Mouse (Mus musculus) limb, embryonic 14.5 days (tissue): ENCODE results near the gene Vipas39. TPM values are rescaled to one million over a fixed set of nuclear protein-coding genes. Genes with fewer than 3 reads are reported as not detected.
"Not testable (repeated sequence)": the region's sequence is repeated elsewhere in the genome, so short reads cannot be mapped to it uniquely, and the experiment has no call there.

Experiments
- ATAC-seq: fragments of 200-750 bp; cut with Nextera tagmentation; 2 replicates; pipeline ENCODE4 v1.8.0; 2017; ENCODE audit warnings: low read depth, moderate number of reproducible peaks, moderate TSS enrichment; ENCODE audit not compliant: low FRiP score
- DNase-seq: peaks from one replicate; pipeline ENCODE4 v3.0.0-alpha.2; 2015; ENCODE audit warnings: low spot score
- H3K27ac ChIP-seq: fragments of 300-500 bp; sonication (generic); replicated peaks from 2 replicates; pipeline ENCODE4 v1.5.1; 2014; ENCODE audit warnings: low read depth, mild to moderate bottlenecking, low read length, moderate library complexity, mixed read lengths
- H3K27me3 ChIP-seq: fragments of 300-500 bp; sonication (generic); 2 replicates; pipeline ENCODE4 v1.6.1; 2014; ENCODE audit warnings: low read length, mixed read lengths; ENCODE audit not compliant: control insufficient read depth, insufficient read depth
- H3K36me3 ChIP-seq: fragments of 300-500 bp; sonication (generic); 2 replicates; pipeline ENCODE4 v1.6.1; 2014; ENCODE audit warnings: mild to moderate bottlenecking, low read length, moderate library complexity, mixed read lengths; ENCODE audit not compliant: control insufficient read depth, insufficient read depth
- H3K4me1 ChIP-seq: fragments of 300-500 bp; sonication (generic); 2 replicates; pipeline ENCODE4 v1.6.1; 2014; ENCODE audit warnings: antibody characterized with exemption, low read length, mixed read lengths; ENCODE audit not compliant: control insufficient read depth, insufficient read depth
- H3K4me2 ChIP-seq: fragments of 300-500 bp; sonication (generic); replicated peaks from 2 replicates; pipeline ENCODE4 v1.6.1; 2014; ENCODE audit warnings: low read depth, mild to moderate bottlenecking, low read length, moderate library complexity; ENCODE audit not compliant: severe bottlenecking
- H3K4me3 ChIP-seq: fragments of 300-500 bp; sonication (generic); replicated peaks from 2 replicates; pipeline ENCODE4 v1.5.1; 2014; ENCODE audit warnings: low read length
- H3K9ac ChIP-seq: fragments of 300-500 bp; sonication (generic); 2 replicates; pipeline ENCODE4 v1.6.1; 2014; ENCODE audit warnings: mild to moderate bottlenecking, low read depth, low read length, moderate library complexity; ENCODE audit not compliant: severe bottlenecking
- H3K9me3 ChIP-seq: fragments of 300-500 bp; sonication (generic); 2 replicates; pipeline ENCODE4 v1.6.1; 2016; ENCODE audit warnings: low read length; ENCODE audit not compliant: control insufficient read depth
- POLR2A ChIP-seq: fragments of 200-500 bp; IDR thresholded peaks from 2 replicates; pipeline ENCODE4 v1.8.0; 2012; ENCODE audit warnings: inconsistent platforms, mild to moderate bottlenecking, moderate library complexity, borderline replicate concordance; ENCODE audit not compliant: insufficient read depth, insufficient read length; ENCODE audit errors: extremely low read depth
- WGBS: fragments of 180-500 bp; shearing (Covaris S2); extraction: QIAGEN DNeasy Blood & Tissue Kit; methylation state at CpG from one replicate; pipeline ENCODE4 v1.1.7; 2014; 5-methylcytosine and 5-hydroxymethylcytosine counted together
- polyA plus RNA-seq, 2 experiments: library from polyadenylated mRNA; depleted of rRNA in 1 of 2; stranded (reverse) in 1 of 2; unstranded in 1 of 2; fragments of >200 nt; fragmentation: Nextera tagmentation in 1 of 2; extraction: Ambion mirVana in 1 of 2; gene quantifications; 2 replicates each; pipeline versions ENCODE4 v1.2.1 to v1.2.3; 2012 to 2014

Vipas39 gene
- polyA plus RNA-seq, 2 experiments: 42.1 to 44.3 TPM

DNA sequence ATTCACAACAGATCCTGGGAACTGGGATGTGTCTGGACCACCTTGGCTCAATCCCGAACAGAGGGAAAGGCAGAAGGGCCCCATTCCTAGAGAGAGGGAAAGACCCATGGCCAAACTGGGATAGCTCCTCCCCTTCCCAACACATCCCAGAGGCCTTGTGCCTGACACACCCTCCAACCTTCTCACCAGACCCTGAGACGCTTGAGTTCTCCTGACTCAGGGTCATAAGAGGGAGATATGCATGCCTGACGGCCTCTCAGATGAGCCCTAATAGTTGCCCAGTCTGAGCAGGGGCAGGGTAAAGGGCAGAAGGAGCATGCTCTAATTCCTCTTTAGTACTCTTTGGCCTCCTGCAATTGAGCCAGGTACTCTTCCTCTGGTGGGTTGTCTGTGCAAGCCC is 13.3 kb upstream of the Vipas39 start:
- DNase-seq (no peak), ATAC-seq (no peak)
- Histone ChIP-seq H3K4me1 (0 out of 2 replicates have a peak, but pooled peaks cover 4% of the 10 kb centered on the region), H3K4me2 (no peak overlapping the region), H3K36me3 (peaks cover 26% of the 10 kb centered on the region), H3K4me3 (no peak overlapping the region), H3K9me3 (no peaks in the 10 kb centered on the region), H3K9ac (no peak overlapping the region), H3K27ac (no peak overlapping the region), H3K27me3 (no peaks in the 10 kb centered on the region)
- WGBS: 46% methylated on average over 3 of the region's 3 CpGs
- TF ChIP-seq POLR2A: no peak

DNA sequence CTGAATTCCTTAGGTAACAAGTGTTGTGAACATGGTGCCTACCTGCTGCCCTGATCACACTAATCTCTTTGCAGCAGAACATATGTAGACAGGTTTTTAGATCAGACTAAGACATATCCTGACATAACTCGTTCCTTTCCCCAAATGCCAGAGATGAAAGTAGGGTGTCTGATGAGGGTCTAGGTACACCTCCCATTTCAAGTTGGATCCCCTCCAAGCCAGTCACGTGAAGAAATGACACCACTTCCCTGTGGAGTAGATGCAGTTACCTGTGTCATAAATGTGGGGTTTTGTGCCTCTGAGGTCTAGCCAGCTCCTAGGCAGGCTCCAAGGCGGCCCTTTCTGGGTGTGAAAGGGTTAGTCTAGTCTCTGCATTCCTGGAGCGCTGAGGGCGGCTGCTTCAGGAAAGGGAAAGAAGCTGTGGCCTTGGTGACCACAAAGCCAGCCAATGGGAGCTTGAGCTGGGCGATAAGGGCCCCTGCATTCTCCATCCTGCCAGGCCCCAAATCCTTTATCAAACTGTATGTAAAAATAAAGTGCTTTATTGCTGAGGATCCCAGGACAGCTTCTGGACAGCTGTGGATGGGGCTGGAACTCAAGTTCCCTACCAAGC is 12.2 kb upstream of the Vipas39 start:
- no peak for TF ChIP-seq POLR2A
- no peak for DNase-seq
- peak; percentile 36; the same call in 1 of the 2 replicates for ATAC-seq
- Histone ChIP-seq H3K9me3 (no peaks in the 10 kb centered on the region), H3K27me3 (no peaks in the 10 kb centered on the region), H3K9ac (no peak overlapping the region), H3K4me3 (no peak overlapping the region), H3K36me3 (peaks cover 37% of the 10 kb centered on the region), H3K4me1 (0 out of 2 replicates have a peak, but pooled peaks cover 4% of the 10 kb centered on the region), H3K4me2 (no peak overlapping the region), H3K27ac (no peak overlapping the region)
- WGBS: 23% methylated on average over 6 of the region's 6 CpGs

DNA sequence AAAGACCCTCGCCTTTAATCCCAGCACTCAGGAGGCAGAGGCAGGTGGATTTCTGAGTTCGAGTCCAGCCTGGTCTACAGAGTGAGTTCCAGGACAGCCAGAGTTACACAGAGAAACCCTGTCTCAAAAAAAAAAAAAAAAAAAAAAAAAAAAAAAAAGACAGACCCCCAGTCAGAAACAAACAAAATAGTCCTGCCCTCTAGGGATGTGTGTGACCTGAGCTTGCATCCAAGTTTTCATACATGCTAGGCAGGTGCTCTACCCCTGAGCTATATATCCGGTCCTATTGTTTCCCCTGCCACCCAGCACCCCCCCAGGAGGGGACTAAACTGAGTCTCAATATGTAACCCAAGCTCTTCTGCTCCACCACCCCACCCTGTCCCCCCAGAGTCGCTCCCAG is 11.2 kb upstream of the Vipas39 start:
- H3K27me3 ChIP-seq, H3K4me3 ChIP-seq, H3K27ac ChIP-seq, ATAC-seq, H3K4me2 ChIP-seq, DNase-seq, H3K9me3 ChIP-seq, H3K4me1 ChIP-seq, H3K9ac ChIP-seq: not testable (repeated sequence)
- peaks cover 47% of the 10 kb centered on the region for H3K36me3 ChIP-seq
- WGBS: 87% methylated on average over 4 of the region's 4 CpGs

DNA sequence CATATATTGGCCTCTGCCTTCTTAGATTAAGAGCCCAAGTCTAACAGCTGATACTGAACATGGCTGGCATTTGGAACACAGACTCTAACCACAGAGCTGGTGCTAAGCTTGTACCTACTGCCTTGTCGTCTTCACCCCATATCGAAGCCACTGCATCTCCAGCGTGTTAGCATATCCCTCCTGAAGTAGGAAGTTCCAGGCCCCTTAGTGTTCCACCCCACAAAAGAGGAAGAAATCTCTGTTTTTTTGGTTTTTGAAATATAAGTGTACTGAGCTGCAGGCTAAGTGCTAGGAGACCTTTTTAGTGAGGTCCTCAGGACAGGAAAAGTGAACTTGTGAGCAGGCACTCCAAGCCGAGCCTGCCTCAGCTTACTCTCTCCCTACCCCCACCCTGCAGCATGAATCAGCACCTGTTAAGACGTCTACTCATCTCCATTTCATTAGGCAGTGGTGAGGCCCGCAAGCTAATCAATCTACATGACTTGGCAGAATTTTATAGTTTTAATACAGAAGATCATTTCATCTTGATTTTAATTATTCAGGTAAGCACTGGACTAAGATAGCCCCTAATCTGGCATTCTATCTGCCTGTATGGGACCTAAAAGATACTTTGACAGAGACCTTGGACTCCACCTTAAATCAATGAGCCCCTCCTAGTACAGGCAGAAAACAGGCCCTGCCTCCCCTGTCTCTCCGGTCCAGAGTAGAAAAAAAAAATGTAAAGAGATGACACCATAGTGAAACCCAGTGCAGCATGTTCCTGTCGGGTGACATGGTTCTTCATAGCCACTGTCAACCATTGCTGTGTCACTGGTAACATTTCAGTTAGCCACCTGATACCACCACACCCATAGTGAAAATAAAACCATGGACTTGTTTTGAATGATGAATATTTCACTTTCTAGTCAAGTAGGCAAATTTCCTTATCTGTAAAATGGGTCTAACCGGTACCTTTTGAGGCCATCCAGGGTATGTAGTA is 9.1 kb upstream of the Vipas39 start:
- no peak for TF ChIP-seq POLR2A
- H3K4me3 ChIP-seq: no peak overlapping the region
- 0 out of 2 replicates have a peak, but pooled peaks cover 4% of the 10 kb centered on the region for H3K4me1 ChIP-seq
- H3K27me3 ChIP-seq: no peaks in the 10 kb centered on the region
- ATAC-seq: no peak
- no peak overlapping the region for H3K4me2 ChIP-seq
- 92% methylated on average over 9 of the region's 9 CpGs for WGBS
- H3K36me3 ChIP-seq: peaks cover 68% of the 10 kb centered on the region
- no peak for DNase-seq
- no peak overlapping the region for H3K9ac ChIP-seq
- no peaks in the 10 kb centered on the region for H3K9me3 ChIP-seq
- no peak overlapping the region for H3K27ac ChIP-seq

DNA sequence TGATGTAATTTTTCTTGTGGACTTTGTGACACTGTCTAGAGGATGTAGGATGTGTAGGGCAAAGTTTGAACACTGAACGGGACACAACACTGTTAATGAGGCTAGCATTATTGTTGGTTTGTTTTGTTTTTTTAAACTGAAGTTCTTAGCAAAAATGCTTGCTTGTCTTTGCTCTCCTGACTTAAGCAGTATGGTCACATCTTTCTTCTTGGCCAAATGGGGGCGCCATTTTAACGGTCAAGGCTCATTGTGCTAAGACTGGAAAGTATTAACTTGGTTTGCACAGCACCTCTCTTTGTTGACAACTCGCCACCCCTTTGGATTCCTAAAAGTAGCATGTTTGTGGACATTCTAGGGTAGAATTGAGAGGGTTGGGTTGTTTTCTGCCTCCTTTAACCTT is 1.6 kb upstream of the Vipas39 start:
- WGBS: 28% methylated on average over 4 of the region's 4 CpGs

More for the DNA sequence above, 1.6 kb upstream of the Vipas39 start:
- Histone ChIP-seq H3K9me3 (no peaks in the 10 kb centered on the region), H3K27ac (no peak overlapping the region), H3K36me3 (peaks cover 52% of the 10 kb centered on the region), H3K9ac (peak overlapping the region; percentile 86), H3K4me3 (peak overlapping the region; percentile 90), H3K27me3 (no peaks in the 10 kb centered on the region), H3K4me1 (peaks cover 7% of the 10 kb centered on the region), H3K4me2 (peak overlapping the region; percentile 58)
- DNase-seq (peak; percentile 16), ATAC-seq (no peak)
- no peak for TF ChIP-seq POLR2A
